Mouse (Mus musculus) stomach, embryonic 14.5 days (tissue): ENCODE results near the gene Cpne4. TPM values are rescaled to one million over a fixed set of nuclear protein-coding genes. Genes with fewer than 3 reads are reported as not detected.

ENCODE experiments used
- ATAC-seq: fragments of 200-750 bp; cut with Nextera tagmentation; 2 replicates; pipeline ENCODE4 v1.8.0; 2017; ENCODE audit warnings: low read depth, moderate TSS enrichment; ENCODE audit not compliant: insufficient number of reproducible peaks, insufficient read depth, low FRiP score
- H3K27ac ChIP-seq: fragments of 300-500 bp; sonication (generic); 2 replicates; pipeline ENCODE4 v1.5.1; 2014; ENCODE audit warnings: mild to moderate bottlenecking, low read length, moderate library complexity, mixed read lengths
- H3K27me3 ChIP-seq: fragments of 300-500 bp; sonication (generic); 2 replicates; pipeline ENCODE4 v1.6.1; 2014; ENCODE audit warnings: low read length, control low read depth, mixed read lengths; ENCODE audit not compliant: control insufficient read depth, insufficient read depth
- H3K36me3 ChIP-seq: fragments of 300-500 bp; sonication (generic); 2 replicates; pipeline ENCODE4 v1.6.1; 2014; ENCODE audit warnings: mild to moderate bottlenecking, control low read depth, low read length, moderate library complexity, mixed read lengths; ENCODE audit not compliant: control insufficient read depth, insufficient read depth
- H3K4me1 ChIP-seq: fragments of 300-500 bp; sonication (generic); 2 replicates; pipeline ENCODE4 v1.6.1; 2014; ENCODE audit warnings: low read length, control low read depth, mixed read lengths; ENCODE audit not compliant: control insufficient read depth, insufficient read depth
- H3K4me2 ChIP-seq: fragments of 300-500 bp; sonication (generic); replicated peaks from 2 replicates; pipeline ENCODE4 v1.6.1; 2014; ENCODE audit warnings: low read depth, low read length, control low read depth
- H3K4me3 ChIP-seq: fragments of 300-500 bp; sonication (generic); 2 replicates; pipeline ENCODE4 v1.5.1; 2014; ENCODE audit warnings: low read depth, low read length, control low read depth
- H3K9ac ChIP-seq: fragments of 300-500 bp; sonication (generic); replicated peaks from 2 replicates; pipeline ENCODE4 v1.6.1; 2014; ENCODE audit warnings: low read depth, mild to moderate bottlenecking, control low read depth, low read length, moderate library complexity, mixed read lengths
- H3K9me3 ChIP-seq: fragments of 300-500 bp; sonication (generic); 2 replicates; pipeline ENCODE4 v1.6.1; 2016; ENCODE audit warnings: low read depth, low read length, control low read depth; ENCODE audit not compliant: control insufficient read depth
- WGBS: fragments of 180-500 bp; shearing (Covaris S2); extraction: QIAGEN DNeasy Blood & Tissue Kit; methylation state at CpG from one replicate; pipeline ENCODE4 v1.1.7; 2014; 5-methylcytosine and 5-hydroxymethylcytosine counted together
- polyA plus RNA-seq: library from polyadenylated mRNA; unstranded; fragments of >200 nt; fragmentation: Nextera tagmentation; extraction: Ambion mirVana; gene quantifications from 2 replicates; pipeline ENCODE4 v1.2.1, GENCODE M21; 2014

Gene Cpne4
- polyA plus RNA-seq, 1 experiment from 2014 or later, result 0.48 TPM

DNA sequence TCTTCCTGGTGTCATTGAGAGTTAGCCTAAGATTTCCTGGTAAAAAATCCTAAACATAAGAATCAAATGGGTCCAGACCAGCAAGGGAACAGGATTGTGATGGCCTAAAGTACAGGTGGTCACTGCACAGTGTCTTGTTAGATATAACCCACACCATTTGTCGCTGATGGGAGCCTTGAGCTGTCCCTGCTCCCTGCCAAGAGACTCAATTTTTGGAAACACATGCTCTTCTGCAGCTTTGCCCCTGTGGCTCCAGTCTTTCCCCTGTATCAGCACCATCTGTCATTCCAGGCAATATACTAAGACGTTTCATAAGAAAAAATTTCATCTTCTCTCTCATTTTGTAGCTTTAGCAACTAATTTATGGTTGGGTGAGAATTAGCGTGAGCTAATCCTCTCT, 281.6 kb downstream of the Cpne4 start:
- Histone ChIP-seq H3K27me3 (no peaks in the 10 kb centered on the region), H3K9ac (no peak overlapping the region), H3K4me1 (no peaks in the 10 kb centered on the region), H3K36me3 (no peaks in the 10 kb centered on the region), H3K27ac (no peak overlapping the region), H3K4me3 (no peak overlapping the region), H3K4me2 (no peak overlapping the region), H3K9me3 (no peaks in the 10 kb centered on the region)
- 64% methylated on average over 3 of the region's 3 CpGs for WGBS
- no peak for ATAC-seq

DNA sequence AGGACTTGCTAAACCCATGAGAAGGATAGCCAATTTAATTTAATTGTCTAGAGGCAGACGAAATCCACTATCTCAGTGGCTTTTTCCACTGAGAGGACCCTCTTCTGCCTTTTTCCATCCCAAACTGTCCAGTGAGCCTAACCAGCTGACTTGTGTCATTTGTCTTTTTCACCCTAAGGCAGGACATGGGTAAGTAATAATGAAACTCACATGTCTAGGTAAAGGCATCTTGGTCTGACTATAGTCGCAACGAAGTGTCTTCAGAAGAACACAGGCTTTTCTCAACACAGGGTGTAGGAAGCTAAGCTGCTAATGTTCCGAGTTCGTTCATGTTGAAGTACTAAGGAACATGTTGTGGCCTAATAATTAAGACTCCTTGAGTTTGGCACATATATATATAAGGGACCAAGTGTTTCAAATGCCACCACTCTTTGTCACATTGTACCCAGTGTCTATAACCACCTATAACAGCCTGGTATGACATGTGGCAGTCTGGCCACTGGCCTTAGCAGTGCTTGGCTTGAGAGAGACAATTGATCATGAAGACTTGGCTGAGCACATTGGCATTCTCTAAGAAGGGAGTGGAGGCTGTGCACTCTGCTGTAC, 286.0 kb downstream of the Cpne4 start:
- Histone ChIP-seq H3K4me2 (no peak overlapping the region), H3K4me1 (no peaks in the 10 kb centered on the region), H3K27me3 (no peaks in the 10 kb centered on the region), H3K9ac (no peak overlapping the region), H3K27ac (no peak overlapping the region), H3K4me3 (no peak overlapping the region), H3K36me3 (no peaks in the 10 kb centered on the region), H3K9me3 (no peaks in the 10 kb centered on the region)
- ATAC-seq, result no peak
- WGBS, result 94% methylated on average over 5 of the region's 5 CpGs

DNA sequence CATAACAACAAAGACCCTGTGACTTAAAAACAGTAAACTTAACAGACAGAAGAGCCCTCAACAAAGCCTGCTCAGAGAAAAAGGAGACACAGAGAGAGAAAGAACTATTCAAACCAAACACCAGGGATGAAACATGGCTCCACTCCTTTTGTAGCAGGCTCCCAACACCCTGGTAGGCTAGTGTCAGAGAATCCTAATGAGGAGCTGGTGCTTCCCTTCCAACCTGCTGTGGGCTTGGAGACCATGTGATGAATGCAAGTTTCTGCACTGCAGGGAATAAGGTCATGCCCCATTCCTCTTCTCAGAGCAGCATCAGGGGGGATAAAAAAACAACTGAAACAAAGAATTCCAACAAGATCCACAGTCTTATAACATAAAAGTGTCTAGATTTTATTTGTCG, 290.8 kb downstream of the Cpne4 start:
- Histone ChIP-seq H3K4me1 (no peaks in the 10 kb centered on the region), H3K27ac (no peak overlapping the region), H3K4me3 (no peak overlapping the region), H3K36me3 (no peaks in the 10 kb centered on the region), H3K9ac (no peak overlapping the region), H3K4me2 (no peak overlapping the region), H3K27me3 (no peaks in the 10 kb centered on the region), H3K9me3 (no peaks in the 10 kb centered on the region)
- ATAC-seq, result no peak
- 57% methylated on average over 1 of the region's 1 CpGs for WGBS

DNA sequence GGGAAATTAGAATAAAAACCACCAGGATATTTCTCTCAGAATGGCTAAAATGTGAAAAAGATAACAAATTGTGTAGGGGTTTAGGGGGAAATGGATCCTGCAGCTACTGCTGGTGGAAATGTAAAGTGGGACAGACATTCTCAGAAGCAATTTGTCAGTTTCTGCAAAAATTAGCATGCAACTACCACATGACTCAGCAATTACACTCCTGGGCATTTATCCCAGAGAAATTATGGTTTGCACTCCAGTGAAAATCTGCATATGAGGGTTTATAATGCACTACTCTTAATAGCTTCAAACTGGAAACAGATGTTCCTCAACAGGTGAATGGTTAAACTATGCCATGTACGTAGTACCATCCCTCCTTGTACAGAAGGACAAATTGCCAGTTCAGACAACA, 294.2 kb downstream of the Cpne4 start:
- ATAC-seq, result no peak
- no peak overlapping the region for H3K9ac ChIP-seq
- H3K4me2 ChIP-seq, result no peak overlapping the region
- H3K4me3 ChIP-seq, result no peak overlapping the region
- 69% methylated on average over 1 of the region's 1 CpGs for WGBS
- H3K27me3 ChIP-seq, result no peaks in the 10 kb centered on the region
- H3K36me3 ChIP-seq, result no peaks in the 10 kb centered on the region
- H3K27ac ChIP-seq, result no peak overlapping the region
- H3K4me1 ChIP-seq, result no peaks in the 10 kb centered on the region
- H3K9me3 ChIP-seq, result no peaks in the 10 kb centered on the region

GRCm38 (mm10) chr9:104845226-104845930, 298.3 kb downstream of the Cpne4 start:
- ATAC-seq, result no peak
- Histone ChIP-seq H3K4me3 (no peak overlapping the region), H3K9ac (no peak overlapping the region), H3K27me3 (no peaks in the 10 kb centered on the region), H3K27ac (no peak overlapping the region), H3K9me3 (no peaks in the 10 kb centered on the region), H3K4me2 (no peak overlapping the region), H3K36me3 (no peaks in the 10 kb centered on the region), H3K4me1 (no peaks in the 10 kb centered on the region)
- 57% methylated on average over 2 of the region's 2 CpGs for WGBS

- Histone ChIP-seq H3K4me3 (no peak overlapping the region), H3K27ac (no peak overlapping the region), H3K4me1 (no peaks in the 10 kb centered on the region), H3K9ac (no peak overlapping the region), H3K36me3 (no peaks in the 10 kb centered on the region), H3K9me3 (no peaks in the 10 kb centered on the region), H3K27me3 (no peaks in the 10 kb centered on the region), H3K4me2 (no peak overlapping the region)
- no peak for ATAC-seq
- WGBS, result 74% methylated on average over 3 of the region's 3 CpGs
These were observed 306.6 kb downstream of the Cpne4 start for GRCm38 (mm10) chr9:104853701-104854100.

- Histone ChIP-seq H3K27me3 (no peaks in the 10 kb centered on the region), H3K36me3 (no peaks in the 10 kb centered on the region), H3K4me2 (no peak overlapping the region), H3K9ac (no peak overlapping the region), H3K9me3 (no peaks in the 10 kb centered on the region), H3K4me1 (no peaks in the 10 kb centered on the region), H3K27ac (no peak overlapping the region), H3K4me3 (no peak overlapping the region)
- ATAC-seq, result no peak
- WGBS, result 61% methylated on average over 6 of the region's 6 CpGs
These were observed 307.3 kb downstream of the Cpne4 start for GRCm38 (mm10) chr9:104854245-104854921.

DNA sequence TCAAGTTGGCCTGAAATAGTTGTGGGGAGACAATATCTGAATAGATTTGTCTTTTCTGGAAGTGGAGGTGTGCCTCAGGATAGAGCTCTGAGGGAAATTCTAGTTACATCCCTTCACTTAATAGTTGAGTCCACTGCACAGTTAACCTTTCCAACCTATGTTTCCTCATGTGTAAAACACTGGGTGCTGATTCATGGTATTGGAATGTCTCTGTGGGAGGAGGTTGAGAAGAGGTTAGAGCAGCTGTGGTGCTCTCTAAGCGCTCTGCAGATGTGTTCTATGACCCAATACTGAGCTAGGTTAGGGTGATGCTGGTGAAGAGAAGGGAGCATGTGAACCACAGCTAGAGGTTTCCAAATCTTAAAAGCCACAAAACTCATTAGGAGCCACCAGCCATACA, 318.7 kb downstream of the Cpne4 start:
- H3K4me3 ChIP-seq, result no peak overlapping the region
- H3K27me3 ChIP-seq, result no peaks in the 10 kb centered on the region
- H3K9me3 ChIP-seq, result no peaks in the 10 kb centered on the region
- ATAC-seq, result no peak
- no peaks in the 10 kb centered on the region for H3K36me3 ChIP-seq
- no peak overlapping the region for H3K9ac ChIP-seq
- H3K4me1 ChIP-seq, result no peaks in the 10 kb centered on the region
- no peak overlapping the region for H3K27ac ChIP-seq
- H3K4me2 ChIP-seq, result no peak overlapping the region
- 58% methylated on average over 1 of the region's 1 CpGs for WGBS
